Mouse (Mus musculus): Measurements from ENCODE around the gene Gm14444.
"Not testable (repeated sequence)": the region's sequence is repeated elsewhere in the genome, so short reads cannot be mapped to it uniquely, and the experiment has no call there.

The Gm14444 gene

DNA sequence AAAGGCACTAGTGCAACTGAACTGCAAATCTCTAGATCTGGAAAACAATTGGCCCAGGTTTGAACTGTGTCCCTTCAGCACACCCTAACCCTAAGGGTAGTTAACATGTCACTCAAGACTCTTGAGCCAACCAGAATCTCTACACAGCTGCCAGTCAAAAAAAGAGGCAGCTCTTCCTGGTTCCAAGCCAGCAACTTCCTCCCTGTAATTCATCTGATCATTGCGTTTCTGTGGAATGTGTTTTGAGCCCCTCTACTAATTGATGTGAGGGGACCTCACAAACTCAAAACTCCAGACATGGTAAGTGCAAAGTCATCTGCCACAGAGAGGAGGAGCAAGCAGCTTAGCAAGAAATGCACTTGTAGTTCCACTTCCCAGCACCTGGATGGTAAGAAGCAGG lies at the start of gene Gm14444:
Gene Gm14444, plus strand, starts transcription at position 220 of the 400 bp plus-strand sequence.
- DNase-seq (ENCODE audit: low spot score), result not testable (repeated sequence)

DNA sequence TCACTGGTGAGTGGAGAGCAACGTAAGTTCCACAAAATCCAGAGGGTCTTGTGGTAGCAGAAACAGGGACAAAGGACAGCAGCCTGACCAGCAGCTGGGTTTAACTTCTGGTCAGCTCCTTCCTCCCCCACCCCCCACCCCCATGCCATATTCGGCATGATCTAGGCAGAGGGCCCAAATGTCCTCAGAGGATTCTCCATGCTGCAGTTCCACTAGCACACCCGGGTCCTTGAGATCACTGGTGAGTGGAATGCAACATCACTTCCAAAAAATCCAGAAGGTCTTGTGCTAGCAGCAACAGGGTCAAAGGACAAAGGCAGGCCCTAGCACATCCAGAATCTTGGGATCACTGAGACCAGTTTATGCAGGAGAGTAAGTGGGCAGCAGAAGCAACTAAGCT lies 44.6 kb upstream of the Gm14444 start:
- DNase-seq (ENCODE audit: low spot score), result not testable (repeated sequence)

DNA sequence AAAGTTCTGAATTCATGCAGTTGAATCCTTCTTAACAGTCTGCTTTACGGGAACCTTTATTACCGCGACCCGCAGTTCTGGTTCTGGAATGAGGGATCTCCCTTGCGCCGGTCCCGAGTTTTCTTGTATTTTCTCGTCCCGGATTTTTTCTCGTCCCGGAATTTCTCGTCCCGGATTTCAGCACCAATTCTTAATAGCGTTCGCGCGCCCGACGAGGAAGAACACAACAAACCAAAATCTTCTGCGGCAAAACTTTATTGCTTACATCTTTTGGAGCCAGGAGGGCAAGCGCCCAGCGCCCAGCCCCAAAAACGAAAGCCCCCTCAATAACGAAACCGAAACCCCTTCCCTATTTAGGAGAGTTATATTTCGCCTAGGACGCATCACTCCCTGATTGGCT lies 34.2 kb downstream of the Gm14444 start:
- not testable (repeated sequence) for DNase-seq (ENCODE audit: low spot score)

DNA sequence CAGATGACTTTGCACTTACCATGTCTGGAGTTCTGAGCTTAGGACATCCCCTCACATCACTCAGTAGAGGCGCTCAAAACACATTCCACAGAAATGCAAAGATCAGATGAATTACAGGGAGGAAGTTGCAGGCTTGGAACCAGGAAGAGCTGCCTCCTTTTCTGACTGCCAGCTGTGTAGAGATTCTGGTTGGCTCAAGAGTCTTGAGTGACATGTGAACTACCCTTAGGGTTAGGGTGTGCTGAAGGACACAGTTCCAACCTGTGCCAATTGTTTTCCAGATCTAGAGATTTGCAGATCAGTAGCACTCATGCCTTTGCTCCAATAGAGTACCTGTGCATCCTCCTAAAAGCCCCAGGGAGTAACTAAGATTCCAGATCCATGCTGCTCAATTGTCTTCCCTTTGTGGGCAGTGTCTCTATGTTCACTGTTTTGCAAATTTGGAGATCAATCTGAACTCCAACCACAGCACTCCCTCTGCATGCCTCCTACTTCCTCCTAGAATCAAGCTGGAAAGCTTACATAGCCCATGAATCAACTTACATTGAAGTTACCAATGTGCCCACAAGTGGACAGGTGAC lies 57.7 kb downstream of the Gm14444 start, which contains the start of gene Gm14393:
Gene Gm14393, minus strand, starts transcription at position 101 of the 581 bp plus-strand sequence.
- not testable (repeated sequence) for DNase-seq (ENCODE audit: low spot score)

All from spleen, adult 12 weeks (tissue).